Mouse (Mus musculus): ENCODE results near the gene Lrrc49.

The Lrrc49 gene

GRCm38 (mm10) chr9:60676429-60676828 is 11.5 kb downstream of the Lrrc49 start:
- in situ Hi-C loops (cut with MboI, MseI): no loop called here

GRCm38 (mm10) chr9:60674780-60675179 is 13.2 kb downstream of the Lrrc49 start:
- in situ Hi-C loops (cut with MboI, MseI): no loop called here

DNA sequence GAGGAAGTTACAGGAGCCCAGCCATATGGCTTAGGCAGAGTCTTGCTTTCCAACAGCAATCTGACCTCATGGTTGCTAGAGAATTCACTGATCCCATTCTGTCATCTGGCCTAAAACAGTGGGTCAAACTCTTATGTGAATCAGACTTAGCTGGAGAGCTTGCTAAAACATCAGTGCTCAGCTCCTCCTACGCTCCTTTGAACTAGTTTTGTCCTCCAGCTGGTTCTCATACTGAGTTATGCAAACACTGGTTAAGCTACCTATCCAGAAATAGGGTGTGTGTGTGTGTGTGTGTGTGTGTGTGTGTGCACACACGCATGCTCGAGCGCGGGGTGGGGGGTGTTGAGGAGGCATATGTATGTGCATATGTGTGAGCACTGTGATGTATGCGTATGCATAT is 15.4 kb downstream of the Lrrc49 start:
- in situ Hi-C loops (cut with MboI, MseI): no loop called here

DNA sequence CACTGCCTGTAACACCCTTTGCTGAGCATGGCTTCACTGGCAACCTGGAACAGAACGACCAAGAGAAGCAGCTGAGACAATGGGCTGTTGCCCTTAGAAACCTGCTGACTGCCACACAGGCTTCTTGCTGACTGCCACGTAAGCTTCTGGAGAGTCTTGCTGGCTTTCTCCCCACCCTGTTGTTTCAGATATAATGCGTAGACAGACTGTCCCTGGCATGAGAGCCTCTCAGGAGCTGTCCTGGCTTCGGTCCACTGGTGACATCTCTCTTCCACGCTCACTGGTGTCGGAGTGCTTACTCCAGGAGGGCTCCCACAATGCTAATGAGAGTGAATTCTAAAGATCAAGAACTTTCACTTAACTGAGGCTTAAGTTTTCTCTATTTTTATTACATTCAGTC is 19.1 kb downstream of the Lrrc49 start:
- in situ Hi-C loops (cut with MboI, MseI): no loop called here

- in situ Hi-C loops (cut with MboI, MseI): no loop called here
Observed at GRCm38 (mm10) chr9:60665535-60665934, 22.4 kb downstream of the Lrrc49 start.

DNA sequence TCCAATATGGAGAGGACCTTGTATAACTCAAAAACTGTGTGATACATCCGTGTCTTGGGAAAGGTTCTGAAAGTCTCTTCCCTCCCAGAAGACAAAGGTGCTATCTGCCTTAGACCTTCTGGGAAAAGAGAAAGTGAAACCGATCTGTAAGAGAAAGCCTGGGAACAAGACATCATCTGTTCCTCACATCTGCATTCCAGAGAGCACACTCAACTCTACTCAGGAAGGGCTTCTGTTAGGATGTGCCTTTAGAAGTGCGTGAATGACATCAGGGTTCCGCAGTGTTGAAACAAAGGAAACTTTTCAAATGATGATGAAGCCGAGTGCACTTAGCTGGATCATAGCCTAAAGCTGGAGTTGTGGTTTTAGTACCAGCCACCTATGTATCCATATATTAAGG is 23.1 kb downstream of the Lrrc49 start:
- in situ Hi-C loops (cut with MboI, MseI): no loop called here

- in situ Hi-C loops (cut with MboI, MseI): no loop called here
Observed at GRCm38 (mm10) chr9:60664385-60664784, 23.6 kb downstream of the Lrrc49 start.

GRCm38 (mm10) chr9:60662936-60663335 is 25.0 kb downstream of the Lrrc49 start:
- in situ Hi-C loops (cut with MboI, MseI): no loop called here

- in situ Hi-C loops (cut with MboI, MseI): no loop called here
Observed at GRCm38 (mm10) chr9:60653582-60653981, 34.4 kb downstream of the Lrrc49 start.

DNA sequence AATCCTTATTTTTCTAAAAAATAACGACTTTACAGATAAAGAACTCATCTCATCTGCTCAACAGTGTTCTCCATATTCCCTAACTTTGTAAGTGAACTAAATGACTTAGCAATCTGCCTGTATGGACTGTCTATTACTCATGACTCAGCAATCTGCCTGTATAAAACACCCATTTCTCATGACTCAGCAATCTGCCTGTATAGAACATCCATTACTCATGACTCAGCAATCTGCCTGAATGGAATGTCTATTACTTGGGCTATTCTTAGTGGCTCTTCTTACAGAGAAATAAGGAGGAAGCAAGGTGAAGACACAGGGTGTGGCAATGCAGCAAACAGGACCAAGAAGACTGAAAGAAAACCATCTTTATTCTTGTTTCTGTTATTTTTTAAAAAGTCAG is 34.8 kb downstream of the Lrrc49 start:
- in situ Hi-C loops (cut with MboI, MseI): no loop called here

DNA sequence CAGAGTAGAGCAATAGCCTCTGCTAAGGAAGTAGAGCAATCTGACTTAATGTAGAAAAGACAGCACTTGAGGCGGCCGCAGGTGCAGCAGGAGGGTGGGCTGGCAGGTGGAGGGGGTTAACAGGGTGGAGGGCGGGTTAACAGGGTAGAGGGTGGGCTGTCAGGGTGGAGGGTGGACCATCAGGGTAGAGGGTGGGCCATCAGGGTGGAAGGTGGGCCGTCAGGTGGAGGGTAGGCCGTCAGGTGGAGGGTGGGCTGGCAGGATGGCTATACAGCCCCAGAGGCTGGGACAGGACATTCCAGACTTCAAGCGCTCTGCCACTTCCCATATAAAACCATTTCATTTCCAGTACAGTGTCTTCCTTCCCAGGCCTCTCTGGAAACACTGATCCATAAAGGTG is 37.7 kb downstream of the Lrrc49 start:
- in situ Hi-C loops (cut with MboI, MseI): no loop called here

GRCm38 (mm10) chr9:60648981-60649975 is 38.7 kb downstream of the Lrrc49 start:
- in situ Hi-C loops (cut with MboI, MseI): no loop called here

DNA sequence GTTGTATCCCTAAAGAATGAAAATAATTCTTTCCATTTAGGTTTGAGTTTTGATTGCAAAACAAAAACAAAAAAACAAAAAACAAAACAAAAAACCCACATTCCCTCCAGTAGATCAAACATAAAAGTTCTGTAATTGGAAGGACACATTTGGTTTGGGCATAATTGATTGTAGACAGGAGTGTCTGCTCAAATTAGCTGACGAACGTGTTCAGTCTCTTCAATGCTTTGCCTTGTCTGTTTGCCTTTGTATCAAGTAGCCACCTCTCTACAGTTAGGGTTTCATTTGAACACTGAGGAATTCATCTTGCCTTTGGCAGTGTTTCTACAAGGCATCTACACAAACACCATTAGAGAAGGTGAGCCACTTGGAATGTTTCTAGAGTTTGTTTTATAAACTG is 54.4 kb downstream of the Lrrc49 start:
- in situ Hi-C loops (cut with MboI, MseI): no loop called here

DNA sequence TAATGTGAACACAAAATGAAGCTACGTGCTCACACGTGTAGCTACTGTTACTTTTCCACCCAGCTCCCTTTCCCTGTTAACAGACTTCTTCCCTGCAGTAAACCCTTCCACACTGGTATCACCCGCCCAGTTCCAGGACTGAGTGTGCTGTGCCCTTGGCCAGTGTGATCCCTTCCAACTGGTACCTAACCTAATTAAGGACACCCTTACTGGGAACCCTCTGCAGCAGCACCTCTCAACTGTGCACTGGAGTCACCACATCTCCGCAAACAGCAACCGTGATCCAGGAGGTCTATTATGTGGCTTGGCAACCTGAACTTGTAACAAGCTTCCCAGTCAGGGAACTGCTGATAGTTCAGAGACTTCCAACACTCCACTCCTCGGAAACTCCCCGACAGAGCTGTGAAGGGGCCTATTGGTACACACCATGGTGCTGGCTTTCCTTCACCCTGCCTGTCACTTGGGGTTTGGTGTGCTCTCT is 61.6 kb downstream of the Lrrc49 start:
- in situ Hi-C loops (cut with MboI, MseI): no loop called here

DNA sequence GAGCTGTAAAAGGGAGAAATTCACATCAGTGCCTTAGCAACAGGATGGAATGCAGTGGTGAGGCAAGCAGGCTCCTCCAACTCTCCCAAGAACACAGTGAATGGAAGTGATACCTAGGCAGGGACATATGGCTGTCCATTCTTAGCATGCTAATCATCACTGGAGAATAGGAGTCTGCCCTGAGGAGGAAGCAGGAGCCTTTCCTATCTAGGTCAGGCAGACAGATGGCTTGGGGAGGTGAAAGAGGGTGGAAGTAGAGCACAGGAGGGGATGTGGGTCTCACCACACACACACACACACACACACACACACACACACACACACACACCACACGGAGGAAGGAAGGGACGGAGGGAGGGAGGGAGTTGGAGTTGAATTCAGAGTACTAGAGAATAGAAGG is 62.1 kb downstream of the Lrrc49 start:
- in situ Hi-C loops (cut with MboI, MseI): no loop called here

GRCm38 (mm10) chr9:60616946-60617345 is 71.0 kb downstream of the Lrrc49 start:
- in situ Hi-C loops (cut with MboI, MseI): no loop called here

DNA sequence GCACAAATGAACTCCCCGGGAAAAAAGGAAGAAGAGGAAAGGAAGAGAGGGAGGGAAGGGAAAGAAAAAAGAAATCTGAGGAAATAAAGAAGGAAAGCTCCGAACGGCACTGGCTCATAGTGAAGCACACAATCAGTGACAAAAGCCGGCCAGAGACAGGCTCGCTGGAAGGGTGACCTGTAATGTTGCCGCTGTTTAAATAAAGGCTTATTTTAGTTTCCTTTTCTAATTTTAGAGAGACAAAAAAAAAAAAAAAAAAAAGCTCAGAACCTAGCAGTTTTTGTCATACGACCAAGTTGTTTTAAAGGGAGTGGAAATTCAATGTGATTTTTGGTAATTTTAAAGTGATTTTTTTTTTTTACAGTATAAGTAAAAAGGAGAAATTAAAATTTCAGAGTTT is 71.6 kb downstream of the Lrrc49 start:
- in situ Hi-C loops (cut with MboI, MseI): no loop called here

- in situ Hi-C loops (cut with MboI, MseI): no loop called here
Observed at GRCm38 (mm10) chr9:60612260-60612659, 75.7 kb downstream of the Lrrc49 start.

DNA sequence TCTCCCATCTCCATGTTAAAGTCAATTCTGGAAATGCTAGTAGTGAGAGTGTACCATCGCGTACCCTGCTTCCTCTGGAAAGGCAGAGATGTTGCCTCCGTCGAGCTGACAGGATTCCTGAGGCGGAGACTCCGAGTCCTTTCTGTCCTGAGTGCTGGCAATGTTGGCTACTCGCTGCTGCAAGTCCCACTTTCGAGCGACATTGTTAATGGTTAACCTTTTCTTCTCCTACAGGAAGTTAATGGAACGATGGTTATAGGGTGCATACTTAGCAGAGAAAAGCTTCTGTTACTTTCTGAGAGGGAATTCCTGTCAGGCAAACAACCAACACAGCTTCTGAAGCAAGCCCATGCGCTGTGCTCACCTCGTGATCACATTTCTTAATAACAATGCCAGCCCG is 77.8 kb downstream of the Lrrc49 start:
- in situ Hi-C loops (cut with MboI, MseI): no loop called here

DNA sequence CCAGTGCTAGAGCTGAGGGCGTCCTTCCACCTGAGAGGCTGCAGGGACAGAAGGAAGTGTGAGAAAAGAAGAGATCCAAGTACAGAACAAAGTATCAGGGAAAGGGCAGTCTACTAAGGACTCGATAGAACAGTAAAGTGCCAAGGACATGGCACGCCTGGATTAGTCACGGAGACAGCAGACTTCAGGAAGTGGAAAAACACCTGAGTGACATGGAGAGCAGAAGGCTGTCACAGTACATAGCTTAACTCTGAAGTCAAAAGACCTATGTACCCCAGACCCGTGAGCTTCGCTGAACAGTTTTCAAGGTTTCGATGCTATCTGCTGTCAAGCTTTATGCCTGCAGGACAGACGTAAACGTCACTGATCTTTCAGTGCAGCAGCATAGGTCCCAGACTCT is 79.1 kb downstream of the Lrrc49 start:
- in situ Hi-C loops (cut with MboI, MseI): no loop called here

GRCm38 (mm10) chr9:60608086-60608485 is 79.9 kb downstream of the Lrrc49 start:
- in situ Hi-C loops (cut with MboI, MseI): no loop called here

- in situ Hi-C loops (cut with MboI, MseI): no loop called here
Observed at GRCm38 (mm10) chr9:60604971-60605370, 83.0 kb downstream of the Lrrc49 start.

DNA sequence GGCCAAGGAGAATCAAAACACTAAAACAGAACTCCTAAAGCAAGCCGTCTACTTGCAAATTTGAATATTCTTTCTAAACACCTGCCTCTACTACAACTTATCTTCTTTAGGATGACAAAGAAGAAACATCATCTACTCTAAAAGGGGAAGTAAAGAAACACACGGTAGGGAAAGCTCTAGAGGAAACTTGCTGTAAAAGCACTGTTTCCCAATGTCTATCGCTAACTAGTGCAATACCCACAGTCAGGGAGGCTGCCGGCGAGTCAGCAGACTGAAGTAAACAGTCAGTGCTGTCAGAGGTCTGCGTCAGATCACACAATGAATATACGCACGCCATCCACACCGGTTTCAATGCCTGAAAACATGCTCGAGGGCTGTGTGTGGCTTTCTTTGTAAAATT is 86.0 kb downstream of the Lrrc49 start:
- in situ Hi-C loops (cut with MboI, MseI): no loop called here
